Mouse (Mus musculus) heart, postnatal 36 days (tissue): Measurements from ENCODE around the gene Pbx2. TPM values are rescaled to one million over a fixed set of nuclear protein-coding genes. Genes with fewer than 3 reads are reported as not detected.
"Not testable (repeated sequence)": the region's sequence is repeated elsewhere in the genome, so short reads cannot be mapped to it uniquely, and the experiment has no call there.

ENCODE experiments used
- DNase-seq, 2 experiments: peaks; one replicate each; pipeline ENCODE4 v3.0.0; 2021 to 2022
- intact Hi-C: fragments of 180-260 bp; cut with DNase I; formaldehyde crosslinking; loops from one replicate; pipeline ENCODE4 v1.15.1; 2025
- total RNA-seq, 2 experiments: library from RNA; stranded (reverse); gene quantifications; 2 replicates each; pipeline ENCODE4 v1.2.3; 2021

Pbx2 gene
- total RNA-seq = 10 to 100 TPM; 18.0 to 19.6 TPM

DNA sequence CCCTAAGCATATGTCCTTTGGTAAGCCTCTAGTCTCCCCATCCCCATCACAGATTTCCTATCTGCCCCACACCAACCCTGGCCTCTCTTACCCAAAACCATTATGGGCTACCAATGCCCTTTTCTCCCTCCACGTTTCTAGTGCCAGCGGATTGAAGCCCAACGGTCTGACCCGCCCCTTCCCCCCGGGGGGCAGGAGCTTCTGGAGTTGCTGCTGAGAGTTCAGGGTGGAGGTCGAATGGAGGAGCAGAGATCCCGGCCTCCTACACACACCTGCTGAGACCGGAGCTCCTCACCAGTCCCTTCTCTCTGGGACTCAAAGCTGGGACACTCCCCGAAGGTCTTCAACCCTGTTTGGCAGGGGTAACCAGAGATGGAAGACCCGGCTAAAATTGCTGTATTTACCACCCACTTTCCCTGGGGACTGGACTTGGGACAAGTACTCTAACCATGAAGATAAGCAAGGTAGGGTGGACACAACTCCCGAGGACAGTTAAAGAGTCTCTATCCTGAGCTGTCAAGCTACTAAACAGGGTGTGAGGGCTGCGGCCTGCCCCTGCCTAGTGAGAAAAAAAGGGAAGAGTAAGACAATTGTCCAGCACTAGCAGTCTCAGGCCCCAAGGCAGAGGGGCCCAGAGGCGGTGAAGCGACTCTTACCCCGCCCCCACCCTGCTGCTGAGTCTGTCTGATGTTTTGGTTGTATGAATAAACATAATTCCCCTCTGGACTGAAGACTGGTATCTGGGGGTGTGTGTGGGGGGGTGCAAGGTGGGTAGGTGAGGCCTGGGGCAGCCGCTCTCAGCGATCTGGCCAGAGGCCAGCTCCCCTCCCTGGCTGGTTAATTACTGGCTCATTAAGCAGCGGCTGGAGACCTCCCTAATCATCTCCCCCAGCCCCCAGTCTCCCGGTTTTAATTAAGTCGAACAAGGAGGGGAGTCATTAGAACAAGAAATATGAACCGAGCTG lies at the start of gene Pbx2:
TSS of gene Pbx2 (plus strand) at position 238 of the 965 bp plus-strand sequence.
- intact Hi-C loops = no loop called here
- peak; percentile 43 to 46 for DNase-seq

DNA sequence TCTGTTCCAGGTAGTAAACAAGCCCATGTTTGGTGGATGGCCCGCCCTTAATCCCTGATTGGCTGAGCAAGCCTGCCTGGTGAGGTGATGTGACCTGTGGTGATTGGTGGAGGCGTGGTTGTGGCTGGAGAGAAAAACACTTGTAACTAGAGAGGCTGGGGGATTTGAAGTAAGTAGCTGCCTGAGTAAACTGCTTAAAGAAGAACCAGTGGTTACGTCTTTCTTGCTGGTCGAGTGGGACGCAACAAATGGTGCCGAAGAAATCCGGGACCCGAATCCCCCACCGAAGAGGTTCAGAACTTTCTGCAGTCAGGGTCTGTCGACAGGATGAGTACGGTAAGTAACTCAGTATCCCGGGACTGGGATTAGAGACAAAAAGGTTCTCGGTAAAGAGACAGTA lies 47.5 kb upstream of the Pbx2 start:
- DNase-seq, intact Hi-C loops: not testable (repeated sequence)

DNA sequence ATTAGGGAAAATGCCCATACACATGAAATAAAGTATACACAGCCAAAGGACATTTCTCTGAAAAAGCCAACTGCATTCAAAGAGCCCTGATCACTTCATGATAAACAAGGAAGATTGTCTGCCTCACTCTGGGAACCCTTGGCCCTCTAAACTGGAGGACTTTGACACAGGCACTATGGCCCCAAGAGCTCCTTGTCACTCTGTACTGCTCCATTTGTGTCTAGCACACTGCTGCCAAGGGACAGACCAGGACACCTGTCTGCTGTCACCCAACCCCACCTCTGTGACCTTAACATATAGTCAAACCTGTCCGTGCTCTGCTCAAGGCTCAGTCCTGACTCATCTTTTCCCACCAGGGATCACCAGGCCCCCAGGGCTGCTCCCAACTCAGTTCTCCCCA lies 44.3 kb upstream of the Pbx2 start:
- intact Hi-C loops = no loop called here

DNA sequence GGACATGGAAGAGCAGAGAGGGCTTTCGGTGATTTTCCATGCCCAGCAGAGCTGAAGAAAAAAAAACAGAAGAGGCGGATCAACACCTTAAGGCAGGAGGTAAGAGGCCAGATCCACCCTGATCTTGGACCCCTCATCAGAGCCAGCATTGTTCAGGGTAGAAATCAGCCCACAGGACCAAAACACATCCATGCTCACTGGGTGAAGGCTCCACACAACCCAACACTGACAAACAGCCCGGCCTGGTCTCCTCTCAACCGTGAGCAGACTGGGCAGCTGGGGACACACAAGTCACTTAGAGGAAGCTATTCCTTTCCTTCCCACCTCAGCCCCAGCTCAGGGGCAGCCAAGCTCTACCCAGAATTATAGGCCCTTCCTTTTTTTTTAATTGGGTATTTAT lies 43.5 kb upstream of the Pbx2 start:
- no peak for DNase-seq
- intact Hi-C loops = no loop called here

More for the DNA sequence above, 44.3 kb upstream of the Pbx2 start:
- DNase-seq = no peak

DNA sequence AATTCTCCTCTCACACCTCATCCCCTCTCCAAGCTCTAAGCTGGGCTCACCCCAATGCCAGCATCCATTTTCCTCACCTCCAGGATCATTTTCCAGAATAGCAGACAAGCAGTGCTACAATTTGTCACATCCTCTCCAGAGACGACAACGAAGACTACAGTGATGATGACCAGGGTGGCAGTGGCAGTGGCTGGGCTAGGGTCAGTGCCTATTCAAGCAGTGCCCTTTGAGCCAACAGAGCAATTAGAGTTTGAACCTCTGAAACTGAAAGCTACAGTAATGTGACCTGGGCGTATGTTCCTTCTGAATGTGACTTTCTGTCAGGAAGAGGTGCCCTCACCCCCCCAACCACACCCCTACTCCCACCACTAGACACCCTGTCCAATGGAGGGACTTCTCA lies 41.9 kb upstream of the Pbx2 start:
- DNase-seq = no peak
- intact Hi-C loops = no loop called here

DNA sequence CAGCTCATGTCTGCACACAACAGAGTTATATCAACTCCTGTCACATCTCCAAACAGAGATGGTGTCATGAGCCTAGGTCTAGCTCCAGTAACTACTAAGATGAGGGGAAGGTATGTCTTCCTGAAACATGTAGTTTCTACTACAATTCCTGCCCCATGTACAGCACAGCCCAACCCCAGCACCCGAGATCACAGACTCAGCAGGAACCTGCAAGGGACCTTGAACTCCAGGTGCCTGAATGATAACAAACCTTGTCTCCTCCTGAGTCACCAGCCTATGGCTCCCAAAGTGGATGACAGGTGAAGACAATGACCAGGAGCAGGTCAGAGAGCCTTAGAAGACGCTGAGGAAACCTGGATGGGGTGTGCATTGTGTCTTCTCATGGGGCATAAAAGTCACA lies 41.2 kb upstream of the Pbx2 start:
- intact Hi-C loops = no loop called here
- DNase-seq = no peak

DNA sequence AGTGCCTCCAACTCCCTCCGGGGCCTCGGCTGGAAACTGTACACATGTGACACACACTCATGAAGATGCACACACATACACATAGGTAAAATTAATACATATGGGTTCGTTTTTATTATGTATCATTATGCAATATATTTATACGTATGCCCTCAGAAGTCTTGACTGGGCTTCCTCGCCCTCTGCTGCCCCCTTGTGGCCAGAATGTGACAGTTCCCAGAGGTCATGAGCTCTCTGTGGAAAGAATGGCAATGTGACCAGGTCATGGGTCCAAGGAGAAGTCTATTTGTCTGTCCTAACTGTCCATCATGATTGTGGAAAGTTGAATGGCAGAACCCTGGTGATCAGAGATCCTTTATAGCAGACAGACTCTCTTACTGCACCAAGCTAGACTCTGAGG lies 35.6 kb upstream of the Pbx2 start:
- DNase-seq = peak; percentile 80 to 90
- intact Hi-C loops = loop anchor here (1.0 to 2.0 kb wide), 2 partner anchors 64 to 115 kb away; no protein-coding TSS in a partner anchor

DNA sequence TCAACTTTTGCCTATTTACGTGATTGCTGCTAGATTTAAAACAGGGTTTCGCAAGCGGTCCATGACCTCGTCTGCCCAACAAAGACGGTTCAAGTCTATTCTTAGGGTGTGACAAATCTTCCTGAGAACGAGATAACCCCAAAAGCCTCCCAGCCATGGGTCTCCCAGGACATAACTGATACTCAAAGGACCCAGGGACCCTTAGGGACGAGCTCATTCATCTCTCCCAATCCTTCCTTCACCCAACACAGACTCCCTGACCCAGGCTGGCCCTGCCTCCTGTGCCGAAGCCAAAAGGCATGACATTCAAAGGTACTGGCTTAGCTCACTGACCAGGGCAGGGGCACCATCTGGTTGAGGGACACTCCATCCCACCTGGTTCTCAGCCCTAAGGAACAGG lies 34.7 kb upstream of the Pbx2 start:
- intact Hi-C loops = no loop called here
- no peak for DNase-seq

DNA sequence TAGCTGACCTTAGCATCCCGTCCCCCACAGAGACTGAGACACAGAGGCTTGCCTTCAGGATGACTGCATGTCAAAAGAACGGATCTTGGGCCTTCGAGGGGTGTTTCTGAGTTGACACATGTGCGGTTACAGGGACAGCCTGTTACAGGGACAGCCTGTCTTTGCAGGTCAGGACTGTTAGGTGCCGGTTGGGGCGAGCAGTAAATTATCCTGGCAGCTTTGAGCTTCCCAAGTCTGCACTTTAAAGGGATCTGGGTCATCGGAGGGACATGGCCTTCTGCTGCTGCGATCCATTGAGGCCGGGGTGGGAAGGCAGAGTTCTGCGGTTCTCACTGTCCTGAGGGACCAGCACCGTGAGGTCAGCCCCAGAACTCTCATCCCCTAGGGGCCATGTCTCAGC lies 33.7 kb upstream of the Pbx2 start:
- intact Hi-C loops = no loop called here
- DNase-seq = no peak

DNA sequence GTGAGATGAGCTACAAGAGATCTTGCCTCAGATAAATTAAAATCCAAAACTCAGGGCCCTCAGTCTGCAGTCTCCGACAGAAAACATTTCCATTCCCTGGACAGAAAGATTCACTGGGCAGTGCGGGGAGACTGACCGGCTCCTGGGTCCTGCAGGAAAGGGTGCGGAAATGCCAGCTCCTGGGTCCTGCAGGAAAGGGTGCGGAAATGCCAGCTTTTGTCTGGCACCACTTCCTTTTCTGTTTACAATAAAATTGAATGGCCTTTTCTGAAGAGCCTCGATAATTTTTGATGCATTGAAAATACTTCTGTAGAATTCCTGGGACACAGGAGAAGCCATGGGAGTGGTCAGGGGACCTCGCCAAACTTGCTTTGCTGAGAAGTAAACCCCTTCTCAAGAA lies 31.9 kb upstream of the Pbx2 start:
- intact Hi-C loops = no loop called here
- no peak for DNase-seq

DNA sequence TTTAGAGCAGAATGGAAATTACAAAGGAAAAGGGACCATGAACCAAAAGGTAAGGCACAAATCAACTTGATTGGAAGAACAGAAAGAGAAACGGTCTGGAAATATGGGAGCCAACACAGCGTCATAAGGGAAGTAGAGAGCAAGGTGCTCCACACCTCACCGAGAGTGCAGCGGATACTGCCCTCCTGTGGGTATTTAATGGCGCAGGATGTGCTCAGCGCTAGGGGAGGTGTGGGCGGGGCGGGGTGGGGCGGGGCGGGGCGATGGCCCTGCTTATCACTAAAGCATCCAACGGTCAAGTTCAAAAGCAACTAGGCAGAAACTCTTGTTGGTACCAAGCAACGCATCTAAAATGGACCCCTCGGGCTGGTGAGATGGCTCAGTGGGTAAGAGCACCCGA lies 31.2 kb upstream of the Pbx2 start:
- DNase-seq = no peak
- intact Hi-C loops = no loop called here

DNA sequence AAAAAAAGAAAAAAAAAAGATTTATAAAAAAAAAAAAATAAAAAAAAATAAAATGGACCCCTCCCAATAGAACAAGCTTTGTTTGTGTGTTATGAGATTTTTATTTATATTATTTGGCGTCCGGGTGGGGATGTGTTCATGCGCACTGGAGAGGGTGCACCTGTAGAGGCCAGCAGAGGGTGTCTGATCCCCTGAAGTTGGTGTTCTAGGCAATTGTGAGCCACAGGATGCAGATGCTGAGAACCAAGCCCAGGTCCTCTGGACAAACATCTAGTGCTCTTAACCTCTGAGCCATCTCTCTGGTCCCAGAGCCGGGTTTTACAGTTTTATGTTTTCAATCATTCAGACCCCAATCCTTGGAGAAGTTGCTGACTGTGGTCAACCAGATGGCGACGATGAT lies 30.6 kb upstream of the Pbx2 start:
- DNase-seq = no peak
- intact Hi-C loops = no loop called here

DNA sequence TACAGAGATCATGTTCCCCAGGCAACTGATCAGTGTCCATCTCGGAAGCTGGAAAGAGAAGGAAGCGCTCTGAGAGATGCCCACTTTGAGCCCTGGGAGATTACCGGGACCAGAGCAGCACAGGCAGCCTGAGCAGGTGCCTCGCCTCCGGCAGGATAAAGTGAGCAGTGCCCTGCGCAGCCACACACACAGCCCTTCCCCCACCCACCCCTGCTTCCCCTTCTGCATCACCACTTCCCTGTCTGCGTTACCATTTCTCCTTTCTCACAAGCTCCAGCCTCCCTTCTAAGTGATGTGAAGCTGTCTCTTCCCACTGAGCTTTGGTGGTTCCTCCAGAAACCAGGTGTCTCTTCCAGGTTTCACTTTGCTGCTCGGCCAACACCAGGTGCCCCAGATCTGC lies 29.9 kb upstream of the Pbx2 start:
- intact Hi-C loops = no loop called here
- DNase-seq = no peak

DNA sequence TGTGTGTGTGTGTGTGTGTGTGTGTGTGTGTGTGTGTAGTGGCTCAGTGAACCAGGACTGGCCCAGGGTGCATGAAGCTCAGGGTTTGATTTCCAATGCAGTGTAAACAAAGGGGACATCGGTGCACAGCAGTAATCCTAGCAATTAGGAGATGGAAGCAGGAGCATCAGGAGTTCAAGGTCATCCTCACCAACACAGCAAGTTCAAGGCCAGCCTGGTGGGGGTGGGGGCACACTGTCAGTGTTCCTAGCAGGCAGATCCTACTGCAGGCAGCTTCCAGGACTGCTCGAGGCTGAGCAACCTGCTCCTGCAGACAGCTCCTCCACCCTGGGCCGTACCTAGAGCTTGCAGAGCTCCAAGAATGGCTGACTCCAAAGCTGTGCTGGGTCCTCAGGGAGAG lies 28.5 kb upstream of the Pbx2 start:
- intact Hi-C loops = no loop called here

DNA sequence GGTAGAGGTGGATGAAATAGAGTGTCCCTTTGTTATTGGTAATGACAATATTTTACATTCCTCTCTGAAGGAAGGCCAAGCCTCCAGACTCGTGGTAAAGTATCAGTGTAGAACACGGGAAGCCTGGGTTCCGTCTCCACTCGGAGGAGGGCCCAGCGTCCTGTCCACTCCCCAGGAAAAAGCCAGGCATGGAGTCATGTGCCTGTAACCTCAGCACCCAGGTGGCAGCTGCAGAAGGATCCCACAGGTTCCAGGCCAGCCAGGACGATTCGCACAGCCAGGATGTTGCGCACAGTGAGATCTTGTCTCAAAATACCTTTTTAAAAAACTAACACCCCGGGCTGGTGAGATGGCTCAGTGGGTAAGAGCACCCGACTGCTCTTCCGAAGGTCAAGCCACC lies 27.7 kb upstream of the Pbx2 start:
- DNase-seq = no peak
- intact Hi-C loops = no loop called here

More for the DNA sequence above, 28.5 kb upstream of the Pbx2 start:
- DNase-seq = no peak

DNA sequence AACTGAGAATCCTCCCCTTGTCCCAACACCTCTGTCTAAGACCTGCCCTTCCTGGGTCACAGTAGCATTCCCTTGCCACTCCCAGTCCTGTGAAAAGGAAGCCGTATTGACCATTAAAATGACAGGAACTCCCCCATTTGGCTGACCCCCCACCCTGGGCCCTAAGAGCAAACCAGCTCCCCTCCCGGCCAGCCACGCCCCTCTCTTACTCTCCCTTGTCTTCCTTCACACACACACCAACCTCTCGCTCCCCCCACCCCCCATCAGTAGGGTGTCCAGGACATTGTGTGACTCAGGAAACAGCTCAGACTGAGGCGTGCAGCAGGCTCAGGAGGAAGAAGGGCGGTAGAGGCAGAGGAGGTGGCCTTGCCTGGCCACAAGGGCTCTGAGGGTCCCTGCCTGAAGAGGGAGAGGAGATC lies 27.1 kb upstream of the Pbx2 start, which contains the start of gene Notch4:
TSS of gene Notch4 (plus strand) at position 266 of the 419 bp plus-strand sequence.
- intact Hi-C loops = loop anchor here (2.0 kb wide), 1 partner anchor 23 kb away; no protein-coding TSS in a partner anchor
- peak; percentile 60 to 64 for DNase-seq

DNA sequence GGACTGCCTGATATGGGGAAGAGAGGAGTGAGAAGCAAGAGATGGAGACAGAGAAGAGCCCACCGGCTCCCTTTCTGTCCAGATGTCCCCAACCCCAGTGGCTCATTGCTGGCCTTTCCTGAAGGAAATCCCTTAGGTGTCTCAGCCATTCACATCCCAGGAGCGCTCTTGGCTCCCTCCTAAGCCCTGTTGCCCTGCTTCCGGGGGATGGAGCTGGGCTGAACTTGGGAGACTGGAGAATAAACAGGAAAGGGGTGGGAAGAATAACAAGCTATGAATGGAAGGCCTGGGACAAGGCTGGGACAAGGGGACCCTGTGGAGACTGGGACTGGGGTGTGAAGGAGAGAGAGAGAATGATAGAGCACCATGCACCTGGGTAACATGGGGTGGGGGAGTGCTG lies 26.3 kb upstream of the Pbx2 start:
- intact Hi-C loops = loop anchor here (2.0 kb wide), 1 partner anchor 22 kb away; no protein-coding TSS in a partner anchor
- DNase-seq = peak; percentile 54 to 56

DNA sequence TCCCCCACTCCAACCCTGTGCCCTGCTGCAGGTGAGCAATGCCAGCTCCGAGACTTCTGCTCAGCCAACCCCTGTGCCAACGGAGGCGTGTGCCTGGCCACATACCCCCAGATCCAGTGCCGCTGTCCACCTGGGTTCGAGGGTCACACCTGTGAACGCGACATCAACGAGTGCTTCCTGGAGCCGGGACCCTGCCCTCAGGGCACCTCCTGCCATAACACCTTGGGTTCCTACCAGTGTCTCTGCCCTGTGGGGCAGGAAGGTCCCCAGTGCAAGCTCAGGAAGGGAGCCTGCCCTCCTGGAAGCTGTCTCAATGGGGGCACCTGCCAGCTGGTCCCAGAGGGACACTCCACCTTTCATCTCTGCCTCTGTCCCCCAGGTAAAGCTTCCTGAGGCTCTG lies 23.8 kb upstream of the Pbx2 start:
- DNase-seq = no peak
- intact Hi-C loops = no loop called here

DNA sequence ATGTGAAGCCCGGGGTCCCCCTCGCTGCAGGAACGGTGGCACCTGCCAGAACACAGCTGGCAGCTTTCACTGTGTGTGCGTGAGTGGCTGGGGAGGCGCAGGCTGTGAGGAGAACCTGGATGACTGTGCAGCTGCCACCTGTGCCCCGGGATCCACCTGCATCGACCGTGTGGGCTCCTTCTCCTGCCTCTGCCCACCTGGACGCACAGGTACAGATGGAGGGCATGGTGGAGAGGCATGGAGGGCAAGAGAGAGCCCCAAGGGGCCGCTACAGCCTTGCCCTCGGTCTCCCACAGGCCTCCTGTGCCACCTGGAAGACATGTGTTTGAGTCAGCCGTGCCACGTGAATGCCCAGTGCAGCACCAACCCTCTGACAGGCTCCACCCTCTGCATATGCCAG lies 22.6 kb upstream of the Pbx2 start:
- intact Hi-C loops = no loop called here
- DNase-seq = no peak

DNA sequence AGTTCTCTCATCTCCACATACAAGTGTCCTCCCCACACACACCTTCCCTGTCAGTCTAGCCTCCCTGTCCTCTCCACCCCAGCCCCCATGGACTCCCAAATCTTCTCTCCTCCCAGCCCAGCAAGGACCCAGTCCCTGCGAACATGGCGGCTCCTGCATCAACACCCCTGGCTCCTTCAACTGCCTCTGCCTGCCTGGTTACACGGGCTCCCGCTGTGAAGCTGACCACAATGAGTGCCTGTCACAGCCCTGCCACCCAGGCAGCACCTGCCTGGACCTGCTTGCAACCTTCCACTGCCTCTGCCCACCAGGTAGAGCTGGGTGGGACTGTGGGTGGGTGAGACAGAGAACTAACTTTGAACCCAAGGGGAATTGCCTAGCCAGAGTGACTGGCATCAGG lies 21.1 kb upstream of the Pbx2 start:
- no peak for DNase-seq
- intact Hi-C loops = no loop called here

DNA sequence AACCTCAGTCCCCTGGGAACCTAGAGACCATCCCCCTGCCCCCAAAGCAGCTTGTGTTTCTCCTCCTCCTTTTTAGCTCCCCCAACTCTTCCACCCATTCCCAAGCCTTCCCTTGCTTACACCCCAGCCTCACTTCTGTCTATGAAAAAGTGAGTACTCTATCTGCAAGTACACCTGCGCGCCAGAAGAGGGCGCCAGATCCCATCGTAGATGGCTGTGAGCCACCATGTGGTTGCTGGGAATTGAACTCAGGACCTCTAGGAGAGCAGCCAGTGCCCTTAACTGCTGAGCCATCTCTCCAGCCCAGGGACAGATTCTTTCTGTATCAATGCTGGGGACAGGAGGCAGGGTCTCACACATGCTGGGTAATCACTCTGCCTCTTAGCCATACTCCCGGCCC lies 19.2 kb upstream of the Pbx2 start:
- peak in 1 of 2 experiments; percentile 29 for DNase-seq
- intact Hi-C loops = loop anchor here (2.0 kb wide), 1 partner anchor 47 kb away; no protein-coding TSS in a partner anchor

DNA sequence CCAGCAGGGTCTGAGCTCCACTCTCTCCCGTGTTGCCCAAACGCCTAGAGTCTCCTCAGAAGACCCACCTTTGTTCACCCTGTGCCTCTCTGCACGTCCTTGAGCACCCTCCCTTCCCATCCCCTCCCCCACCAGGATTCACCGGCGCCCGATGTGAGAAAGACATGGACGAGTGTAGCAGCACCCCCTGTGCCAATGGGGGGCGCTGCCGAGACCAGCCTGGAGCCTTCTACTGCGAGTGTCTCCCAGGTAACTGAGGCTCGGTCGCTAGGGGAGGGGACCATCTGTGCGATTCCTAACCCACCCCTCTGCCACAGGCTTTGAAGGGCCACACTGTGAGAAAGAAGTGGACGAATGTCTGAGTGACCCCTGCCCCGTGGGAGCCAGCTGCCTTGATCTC lies 18.7 kb upstream of the Pbx2 start:
- DNase-seq = no peak
- intact Hi-C loops = loop anchor here (2.0 kb wide), 1 partner anchor 46 kb away; no protein-coding TSS in a partner anchor
